Mouse (Mus musculus) stomach, postnatal 0 days (tissue): Measurements from ENCODE around the gene Ptpn13. TPM values are rescaled to one million over a fixed set of nuclear protein-coding genes. Genes with fewer than 3 reads are reported as not detected.

Experiments
- ATAC-seq: fragments of 200-750 bp; cut with Nextera tagmentation; 2 replicates; pipeline ENCODE4 v1.8.0; 2017; ENCODE audit not compliant: low FRiP score, low TSS enrichment
- DNase-seq: peaks from one replicate; pipeline ENCODE4 v3.0.0-alpha.2; 2016; ENCODE audit warnings: low spot score
- H3K27ac ChIP-seq: fragments of 300-500 bp; sonication (generic); replicated peaks from 2 replicates; pipeline ENCODE4 v1.5.1; 2014; ENCODE audit warnings: mild to moderate bottlenecking, control low read depth
- H3K27me3 ChIP-seq: fragments of 300-500 bp; sonication (generic); 2 replicates; pipeline ENCODE4 v1.6.1; 2014; ENCODE audit warnings: low read length; ENCODE audit not compliant: control insufficient read depth, insufficient read depth
- H3K36me3 ChIP-seq: fragments of 300-500 bp; sonication (generic); 2 replicates; pipeline ENCODE4 v1.6.1; 2014; ENCODE audit warnings: low read length, mixed read lengths; ENCODE audit not compliant: control insufficient read depth, insufficient read depth
- H3K4me1 ChIP-seq: fragments of 300-500 bp; sonication (generic); replicated peaks from 2 replicates; pipeline ENCODE4 v1.6.1; 2014; ENCODE audit warnings: antibody characterized with exemption; ENCODE audit not compliant: control insufficient read depth, insufficient read depth
- H3K4me2 ChIP-seq: fragments of 300-500 bp; sonication (generic); replicated peaks from 2 replicates; pipeline ENCODE4 v1.6.1; 2014; ENCODE audit warnings: low read depth, mild to moderate bottlenecking, control low read depth, moderate library complexity
- H3K4me3 ChIP-seq: fragments of 300-500 bp; sonication (generic); 2 replicates; pipeline ENCODE4 v1.5.1; 2014; ENCODE audit warnings: low read depth, low read length, control low read depth
- H3K9ac ChIP-seq: fragments of 300-500 bp; sonication (generic); 2 replicates; pipeline ENCODE4 v1.6.1; 2014; ENCODE audit warnings: mild to moderate bottlenecking, low read length, control low read depth, mixed read lengths
- H3K9me3 ChIP-seq: fragments of 300-500 bp; sonication (generic); 2 replicates; pipeline ENCODE4 v1.6.1; 2016; ENCODE audit warnings: low read length; ENCODE audit not compliant: control insufficient read depth
- CTCF ChIP-seq: IDR thresholded peaks from 2 replicates; pipeline ENCODE4 v1.5.1; 2016; ENCODE audit warnings: antibody characterized with exemption, low read depth, mild to moderate bottlenecking, moderate library complexity
- EP300 ChIP-seq: optimal IDR thresholded peaks from 2 replicates; pipeline ENCODE3; 2016; ENCODE audit warnings: antibody characterized with exemption
- WGBS: fragments of 180-500 bp; shearing (Covaris S2); extraction: QIAGEN DNeasy Blood & Tissue Kit; methylation state at CpG from one replicate; pipeline ENCODE4 v1.1.7; 2014; 5-methylcytosine and 5-hydroxymethylcytosine counted together
- polyA plus RNA-seq: library from polyadenylated mRNA; unstranded; fragments of >200 nt; fragmentation: Nextera tagmentation; extraction: Ambion mirVana; gene quantifications from 2 replicates; pipeline ENCODE4 v1.2.1, GENCODE M21; 2015

The Ptpn13 gene
- polyA plus RNA-seq, result 7.6 and 7.8 TPM in 2 replicates

GRCm38 (mm10) chr5:103424678-103425319 is at the start of gene Ptpn13:
Gene Ptpn13 (plus strand): TSS chr5:103425192.
- H3K36me3 ChIP-seq, result no peaks in the 10 kb centered on the region
- DNase-seq, result peak; percentile 97
- ATAC-seq, result peak; percentile 97
- H3K4me2 ChIP-seq, result peak within 1 kb of the TSS; percentile 94
- H3K4me1 ChIP-seq, result no peaks in the 10 kb centered on the region
- TF ChIP-seq EP300 (no peak), CTCF (peak; percentile 15; the same call in 1 of the 2 replicates)
- H3K27ac ChIP-seq, result peak within 1 kb of the TSS; percentile 91
- peak within 1 kb of the TSS; percentile 89 for H3K9ac ChIP-seq
- under 1% methylated on average over 45 of the region's 55 CpGs for WGBS
- no peaks in the 10 kb centered on the region for H3K27me3 ChIP-seq
- H3K9me3 ChIP-seq, result no peaks in the 10 kb centered on the region
- peak within 1 kb of the TSS; percentile 89 for H3K4me3 ChIP-seq

GRCm38 (mm10) chr5:103375226-103375625 is 49.8 kb upstream of the Ptpn13 start:
- Histone ChIP-seq H3K9me3 (no peaks in the 10 kb centered on the region), H3K4me2 (no peak overlapping the region), H3K27ac (no peak overlapping the region), H3K27me3 (no peaks in the 10 kb centered on the region), H3K4me1 (no peaks in the 10 kb centered on the region), H3K36me3 (no peaks in the 10 kb centered on the region), H3K9ac (no peak overlapping the region), H3K4me3 (no peak overlapping the region)
- 86% methylated on average over 9 of the region's 9 CpGs for WGBS
- TF ChIP-seq EP300 (no peak), CTCF (no peak)
- DNase-seq (no peak), ATAC-seq (no peak)

- WGBS, result 39% methylated on average over 17 of the region's 17 CpGs
- no peaks in the 10 kb centered on the region for H3K9me3 ChIP-seq
- TF ChIP-seq EP300, result no peak
- no peak for TF ChIP-seq CTCF
- no peaks in the 10 kb centered on the region for H3K27me3 ChIP-seq
- H3K36me3 ChIP-seq, result no peaks in the 10 kb centered on the region
- peak overlapping the region; percentile 26; the same call in 1 of the 2 replicates for H3K4me2 ChIP-seq
- H3K9ac ChIP-seq, result no peak overlapping the region
- DNase-seq, result peak; percentile 26
- ATAC-seq, result peak; percentile 53; the same call in 1 of the 2 replicates
- no peaks in the 10 kb centered on the region for H3K4me1 ChIP-seq
- no peak overlapping the region for H3K27ac ChIP-seq
- no peak overlapping the region for H3K4me3 ChIP-seq
Measured at GRCm38 (mm10) chr5:103376354-103377295, 48.4 kb upstream of the Ptpn13 start.

DNA sequence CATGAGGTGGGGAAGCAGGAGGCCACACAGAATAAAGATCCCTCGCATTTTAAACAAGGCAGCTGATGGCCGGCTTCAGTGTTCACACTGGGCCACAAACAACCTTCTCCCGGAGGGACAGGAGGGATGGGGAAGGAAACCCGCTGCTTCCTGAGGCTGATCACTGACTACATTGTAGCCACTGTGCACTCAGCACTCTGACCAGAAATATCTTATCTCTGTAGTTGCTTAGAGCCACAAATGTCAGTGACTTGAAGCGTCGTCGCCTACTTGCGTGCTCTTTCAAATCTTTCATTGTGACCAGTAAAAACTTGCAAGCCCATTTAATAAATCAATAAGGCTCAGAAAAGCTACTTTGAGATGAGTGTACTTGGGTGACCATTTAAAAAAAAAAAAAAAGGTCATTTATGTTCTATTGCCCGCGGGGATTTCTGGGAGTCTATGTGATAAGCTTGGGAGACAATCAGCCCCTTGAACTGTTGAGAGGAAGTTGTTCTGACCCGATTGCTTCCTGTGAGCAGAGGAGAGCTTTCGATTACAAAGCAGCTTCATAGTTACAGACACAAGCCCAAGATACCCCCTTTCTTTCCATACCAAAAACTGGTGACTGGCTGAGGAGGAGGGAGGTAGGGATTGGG is 47.4 kb upstream of the Ptpn13 start:
- DNase-seq, result no peak
- no peaks in the 10 kb centered on the region for H3K36me3 ChIP-seq
- no peak for TF ChIP-seq EP300
- no peak for TF ChIP-seq CTCF
- ATAC-seq, result no peak
- no peak overlapping the region for H3K4me3 ChIP-seq
- H3K9me3 ChIP-seq, result no peaks in the 10 kb centered on the region
- 54% methylated on average over 12 of the region's 12 CpGs for WGBS
- H3K27ac ChIP-seq, result no peak overlapping the region
- no peak overlapping the region for H3K4me2 ChIP-seq
- no peaks in the 10 kb centered on the region for H3K4me1 ChIP-seq
- H3K27me3 ChIP-seq, result no peaks in the 10 kb centered on the region
- H3K9ac ChIP-seq, result no peak overlapping the region

DNA sequence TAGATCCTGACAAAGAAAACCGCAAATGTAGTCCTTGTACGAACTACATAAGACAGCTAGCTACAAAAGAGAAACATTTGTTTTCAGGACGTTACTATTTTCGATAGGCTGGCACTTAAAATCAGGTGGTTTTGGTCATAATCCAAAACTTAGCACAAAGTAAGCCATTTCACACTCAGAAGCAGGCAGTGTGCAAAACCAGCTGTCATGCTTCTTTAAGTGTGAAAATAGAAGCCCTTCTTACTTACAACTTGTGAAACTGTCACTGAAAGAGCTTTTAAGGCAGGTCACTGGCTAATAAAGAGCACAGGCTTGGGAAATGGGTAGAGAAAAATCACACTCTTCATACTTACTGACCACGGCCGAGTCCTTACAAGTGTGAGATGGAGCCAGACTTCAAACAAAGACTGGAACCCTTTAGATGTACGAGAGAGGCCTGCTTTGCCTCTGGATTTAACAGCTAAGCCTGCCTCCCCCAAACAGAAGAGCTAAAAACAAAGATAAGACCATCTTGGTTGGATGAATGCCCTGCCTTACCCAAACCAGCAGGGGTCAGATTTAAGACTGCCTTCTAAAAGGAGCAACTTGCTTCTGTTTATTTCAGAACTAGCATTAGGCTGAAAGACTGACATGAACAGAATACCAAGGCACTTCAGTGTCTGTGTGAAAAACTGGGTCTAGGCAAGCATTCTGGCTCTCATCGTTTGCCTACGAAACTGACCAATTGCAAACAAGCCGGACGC is 44.0 kb upstream of the Ptpn13 start:
- TF ChIP-seq CTCF (peak; percentile 41), EP300 (no peak)
- DNase-seq (no peak), ATAC-seq (no peak)
- Histone ChIP-seq H3K4me3 (no peak overlapping the region), H3K9ac (no peak overlapping the region), H3K4me2 (no peak overlapping the region), H3K36me3 (no peaks in the 10 kb centered on the region), H3K4me1 (no peaks in the 10 kb centered on the region), H3K27me3 (no peaks in the 10 kb centered on the region), H3K27ac (no peak overlapping the region), H3K9me3 (no peaks in the 10 kb centered on the region)
- 66% methylated on average over 11 of the region's 11 CpGs for WGBS
